14 mouse cellular contexts compared by ENCODE assay signal in genomic region chr3:116836681-116837475, GRCm38 (mm10). TPM values are rescaled to one million over a fixed set of nuclear protein-coding genes. Genes with fewer than 3 reads are reported as not detected.
DNase-seq lines count a peak whose midpoint lies in the region; ATAC-seq and TF ChIP-seq lines count a peak whose summit lies in the region.
"Had no signal": no experiment of that assay in that cellular context is flagged by ENCODE, and none has a peak within 500 bp of the region (broad histone marks: within the 10 kb centered on the region; RNA-seq: fewer than 3 reads in every experiment).

No protein-coding gene starts in this region.

- H3K4me2 ChIP-seq in forebrain, embryonic 12.5 days, result no peak overlapping the region
- no peak overlapping the region for H3K4me2 ChIP-seq in forebrain, embryonic 14.5 days (ENCODE audit: low read length)
- no peak overlapping the region for H3K4me2 ChIP-seq in midbrain, embryonic 12.5 days (replicated peaks)
- H3K4me2 ChIP-seq in midbrain, embryonic 13.5 days (replicated peaks), result no peak overlapping the region
- H3K4me2 ChIP-seq in CH12.LX (ENCODE audit: insufficient read depth, low read depth, poor library complexity, severe bottlenecking), result peak overlapping the region; percentile 22; the same call in 1 of the 2 replicates

- H3K36me3 ChIP-seq in forebrain, embryonic 12.5 days (replicated peaks), result no peaks in the 10 kb centered on the region
- H3K36me3 ChIP-seq in forebrain, embryonic 14.5 days (ENCODE audit: control insufficient read depth, insufficient read depth, low read length), result no peaks in the 10 kb centered on the region
- H3K36me3 ChIP-seq in midbrain, embryonic 12.5 days, result no peaks in the 10 kb centered on the region
- no peaks in the 10 kb centered on the region for H3K36me3 ChIP-seq in midbrain, embryonic 13.5 days
- H3K36me3 ChIP-seq in CH12.LX (replicated peaks in 1 of 2; ENCODE audit: control insufficient read depth in 1 of 2, insufficient read depth in 1 of 2, low read length in 1 of 2) (no peaks in the 10 kb centered on the region), MEL (ENCODE audit: control insufficient read depth in 1 of 2, insufficient read depth in 2 of 2, low read length in 2 of 2) (peaks cover 0 to 2% of the 10 kb centered on the region in 2 experiments; a peak in 1 of 4 replicates)
- H3K36me3 ChIP-seq: embryonic facial prominence, embryonic 15.5 days; forebrain, embryonic 10.5 days; G1E; hindbrain, embryonic 15.5 days had no signal

- TF ChIP-seq RAD21 in CH12.LX (IDR thresholded peaks at IDR 0.05; ENCODE audit: low read depth, low read length) (no peak), MEL (IDR thresholded peaks at IDR 0.05; ENCODE audit: low read depth, low read length) (no peak)

- TF ChIP-seq CTCF in CH12.LX (conservative IDR thresholded peaks at IDR 0.05 in 1 of 2, IDR thresholded peaks at IDR 0.05 in 1 of 2; ENCODE audit: low read depth in 2 of 2, low read length in 2 of 2) (no peak), MEL (IDR thresholded peaks at IDR 0.05 in 2 of 3, conservative IDR thresholded peaks at IDR 0.05 in 1 of 3; ENCODE audit: control insufficient read depth in 1 of 3, insufficient read depth in 1 of 3, low read depth in 2 of 3, low read length in 3 of 3, poor library complexity in 1 of 3, severe bottlenecking in 1 of 3) (no peak)

- H3K27me3 ChIP-seq in forebrain, embryonic 12.5 days, result no peaks in the 10 kb centered on the region
- no peaks in the 10 kb centered on the region for H3K27me3 ChIP-seq in forebrain, embryonic 14.5 days (replicated peaks; ENCODE audit: control insufficient read depth, insufficient read depth, low read length)
- no peaks in the 10 kb centered on the region for H3K27me3 ChIP-seq in midbrain, embryonic 12.5 days
- H3K27me3 ChIP-seq in midbrain, embryonic 13.5 days, result peaks cover 4% of the 10 kb centered on the region; the same call in 1 of the 2 replicates
- H3K27me3 ChIP-seq in CH12.LX (replicated peaks), result no peaks in the 10 kb centered on the region
- no peaks in the 10 kb centered on the region for H3K27me3 ChIP-seq in MEL (ENCODE audit: control insufficient read depth in 1 of 2, insufficient read depth in 2 of 2, low read length in 2 of 2)
- H3K27me3 ChIP-seq: embryonic facial prominence, embryonic 15.5 days; hindbrain, embryonic 15.5 days; Patski had no signal

- H3K4me3 ChIP-seq in forebrain, embryonic 12.5 days (replicated peaks), result no peak overlapping the region
- no peak overlapping the region for H3K4me3 ChIP-seq in forebrain, embryonic 14.5 days (ENCODE audit: low read depth, low read length)
- no peak overlapping the region for H3K4me3 ChIP-seq in midbrain, embryonic 12.5 days
- H3K4me3 ChIP-seq in midbrain, embryonic 13.5 days (replicated peaks), result no peak overlapping the region
- H3K4me3 ChIP-seq in CH12.LX (replicated peaks in 1 of 3; ENCODE audit: low read depth in 2 of 3, low read length in 2 of 3, poor library complexity in 1 of 3) (no peak overlapping the region), MEL (ENCODE audit: control insufficient read depth in 1 of 2, insufficient read depth in 1 of 2, low read depth in 2 of 2, low read length in 2 of 2) (peak overlapping the region; percentile 63 to 64)

- H3K79me2 ChIP-seq in CH12.LX (replicated peaks; ENCODE audit: control insufficient read depth, extremely low read depth, insufficient read depth, poor library complexity, severe bottlenecking), result no peaks in the 10 kb centered on the region
- H3K79me2 ChIP-seq in MEL (ENCODE audit: control insufficient read depth, insufficient read depth, low read length, poor library complexity), result no peaks in the 10 kb centered on the region

- H3K9me3 ChIP-seq in forebrain, embryonic 12.5 days, result no peaks in the 10 kb centered on the region
- H3K9me3 ChIP-seq in forebrain, embryonic 14.5 days (replicated peaks; ENCODE audit: control insufficient read depth, low read length), result no peaks in the 10 kb centered on the region
- H3K9me3 ChIP-seq in midbrain, embryonic 12.5 days, result no peaks in the 10 kb centered on the region
- no peaks in the 10 kb centered on the region for H3K9me3 ChIP-seq in midbrain, embryonic 13.5 days
- H3K9me3 ChIP-seq in CH12.LX (replicated peaks; ENCODE audit: low read length) (no peaks in the 10 kb centered on the region), MEL (replicated peaks; ENCODE audit: insufficient read depth, low read length) (no peaks in the 10 kb centered on the region)
- H3K9me3 ChIP-seq: embryonic facial prominence, embryonic 15.5 days; forebrain, embryonic 10.5 days; G1E; hindbrain, embryonic 15.5 days had no signal

- peaks cover 4% of the 10 kb centered on the region; the same call in 1 of the 2 replicates for H3K4me1 ChIP-seq in forebrain, embryonic 12.5 days
- H3K4me1 ChIP-seq in forebrain, embryonic 14.5 days (ENCODE audit: control insufficient read depth, insufficient read depth, low read length), result no peaks in the 10 kb centered on the region
- H3K4me1 ChIP-seq in midbrain, embryonic 12.5 days, result no peaks in the 10 kb centered on the region
- no peaks in the 10 kb centered on the region; the same call in 1 of the 2 replicates for H3K4me1 ChIP-seq in midbrain, embryonic 13.5 days (replicated peaks)
- H3K4me1 ChIP-seq in CH12.LX (ENCODE audit: control insufficient read depth in 1 of 2, insufficient read depth in 2 of 2) (peaks cover 2 to 6% of the 10 kb centered on the region in 2 experiments; a peak in 2 of 4 replicates), MEL (ENCODE audit: control insufficient read depth in 1 of 2, insufficient read depth in 2 of 2, low read length in 2 of 2) (no peaks in the 10 kb centered on the region; a peak in 1 of 4 replicates)
- H3K4me1 ChIP-seq: embryonic facial prominence, embryonic 15.5 days; hindbrain, embryonic 15.5 days had no signal

- no peak overlapping the region for H3K27ac ChIP-seq in forebrain, embryonic 12.5 days
- H3K27ac ChIP-seq in forebrain, embryonic 14.5 days (ENCODE audit: low read depth, low read length), result no peak overlapping the region
- no peak overlapping the region for H3K27ac ChIP-seq in midbrain, embryonic 12.5 days (replicated peaks)
- H3K27ac ChIP-seq in midbrain, embryonic 13.5 days, result no peak overlapping the region
- H3K27ac ChIP-seq in CH12.LX (ENCODE audit: insufficient read depth, low read depth) (no peak overlapping the region), MEL (ENCODE audit: control insufficient read depth, low read depth, low read length) (peak overlapping the region; percentile 2; the same call in 1 of the 2 replicates)
- H3K27ac ChIP-seq: embryonic facial prominence, embryonic 15.5 days; hindbrain, embryonic 15.5 days had no signal

- ATAC-seq in forebrain, embryonic 12.5 days (ENCODE audit: low FRiP score), result peak; percentile 24; the same call in 1 of the 2 replicates
- ATAC-seq in forebrain, embryonic 14.5 days, result no peak
- 0 out of 2 replicates have a peak, but pooled peaks have one; percentile 1 for ATAC-seq in midbrain, embryonic 12.5 days (ENCODE audit: low FRiP score, low read depth)
- ATAC-seq in midbrain, embryonic 13.5 days, result no peak

- TF ChIP-seq EP300 in CH12.LX (IDR thresholded peaks at IDR 0.05; ENCODE audit: low read length), result no peak
- no peak for TF ChIP-seq EP300 in MEL (IDR thresholded peaks at IDR 0.05; ENCODE audit: low read depth in 1 of 2, low read length in 2 of 2)

- in situ Hi-C loops in CH12.LX (cut with MboI; ENCODE audit: low pct_ligation_motif_present, low pct_unique_long_range_greater_than_20kb, low sequenced_read_pairs), result loop anchor here (10.0 to 25.0 kb wide), 2 partner anchors 92 to 500 kb away; no protein-coding TSS in a partner anchor

- no peak overlapping the region for H3K9ac ChIP-seq in forebrain, embryonic 12.5 days
- H3K9ac ChIP-seq in forebrain, embryonic 14.5 days (ENCODE audit: low read length), result no peak overlapping the region
- H3K9ac ChIP-seq in midbrain, embryonic 12.5 days (replicated peaks), result no peak overlapping the region
- H3K9ac ChIP-seq in midbrain, embryonic 13.5 days (replicated peaks), result no peak overlapping the region
- no peak overlapping the region for H3K9ac ChIP-seq in CH12.LX (ENCODE audit: insufficient read depth, low read depth)
- H3K9ac ChIP-seq in MEL (ENCODE audit: control insufficient read depth, low read depth, low read length, poor library complexity, severe bottlenecking), result peak overlapping the region; percentile 25
- H3K9ac ChIP-seq: embryonic facial prominence, embryonic 15.5 days had no signal

- TF ChIP-seq POLR2A in CH12.LX (IDR thresholded peaks at IDR 0.05; ENCODE audit: low read depth, low read length), result no peak
- no peak for TF ChIP-seq POLR2A in MEL (IDR thresholded peaks at IDR 0.05; ENCODE audit: control insufficient read depth in 1 of 2, insufficient read depth in 1 of 2, low read depth in 1 of 2, low read length in 2 of 2, poor library complexity in 1 of 2)

- dilution Hi-C loops in CH12.LX (cut with MboI; ENCODE audit: extremely low pct_ligation_motif_present, extremely low pct_unique_long_range_greater_than_20kb, low sequenced_read_pairs), result no loop called here

- WGBS in forebrain, embryonic 12.5 days, result 83% methylated on average over 23 of the region's 23 CpGs
- 85% methylated on average over 23 of the region's 23 CpGs for WGBS in forebrain, embryonic 14.5 days
- 82% methylated on average over 23 of the region's 23 CpGs for WGBS in midbrain, embryonic 12.5 days
- 85% methylated on average over 23 of the region's 23 CpGs for WGBS in midbrain, embryonic 13.5 days

- no peak for DNase-seq in forebrain, embryonic 14.5 days (ENCODE audit: low spot score)
- no peak for DNase-seq in CH12.LX (ENCODE audit: extremely low read depth)
- DNase-seq in MEL (ENCODE audit: low read depth, low spot score), result peak; percentile 81
- DNase-seq in cerebellum, adult 9-11 months, result no peak
- DNase-seq in thymus, postnatal 36 days, result no peak

RNA-seq across cellular contexts. Expression of gene Frrs1, which starts 22.4 kb away (rescaled TPM):
- polyA plus RNA-seq in forebrain, embryonic 12.5 days (2016; fragmentation: Nextera tagmentation; extraction: Ambion mirVana), result 6.3 and 6.5 TPM in 2 replicates
- 1.9 and 3.1 TPM in 2 replicates for polyA plus RNA-seq in forebrain, embryonic 14.5 days (2014; fragmentation: Nextera tagmentation; extraction: Ambion mirVana)
- 3.9 and 5.7 TPM in 2 replicates for polyA plus RNA-seq in midbrain, embryonic 12.5 days (2016; fragmentation: Nextera tagmentation; extraction: Ambion mirVana)
- polyA plus RNA-seq in midbrain, embryonic 13.5 days (2015; fragmentation: Nextera tagmentation; extraction: Ambion mirVana), result 2.6 and 3.6 TPM in 2 replicates
- 12.3 and 16.5 TPM in 2 replicates for total RNA-seq in CH12.LX (2012; rRNA removed)
- total RNA-seq in CH12.LX (2014; rRNA removed), result 11.0 and 13.1 TPM in 2 replicates
- 22.5 and 34.9 TPM in 2 replicates for polyA plus RNA-seq in CH12.LX (2012; ENCODE audit: insufficient read length, low read depth)
- 78.5 and 88.3 TPM in 2 replicates for total RNA-seq in MEL (2012; rRNA removed)
- 100 to 1,000 TPM in 1 of 2 experiments, 10 to 100 TPM in 1; 84.6 to 625 TPM for polyA plus RNA-seq in MEL (2012; ENCODE audit: insufficient read depth in 1 of 2, insufficient read length in 2 of 2, low read depth in 1 of 2, low replicate concordance in 2 of 2, missing spikeins in 1 of 2)

RNA-seq across cellular contexts. Expression of gene Agl, which starts 28.9 kb away (rescaled TPM):
- polyA plus RNA-seq in forebrain, embryonic 12.5 days (2016; fragmentation: Nextera tagmentation; extraction: Ambion mirVana), result 15.9 and 16.3 TPM in 2 replicates
- polyA plus RNA-seq in forebrain, embryonic 14.5 days (2014; fragmentation: Nextera tagmentation; extraction: Ambion mirVana), result 10.7 and 11.8 TPM in 2 replicates
- 16.1 and 17.0 TPM in 2 replicates for polyA plus RNA-seq in midbrain, embryonic 12.5 days (2016; fragmentation: Nextera tagmentation; extraction: Ambion mirVana)
- 15.3 and 17.2 TPM in 2 replicates for polyA plus RNA-seq in midbrain, embryonic 13.5 days (2015; fragmentation: Nextera tagmentation; extraction: Ambion mirVana)
- total RNA-seq in CH12.LX (2012; rRNA removed), result 3.2 and 4.7 TPM in 2 replicates
- 5.2 and 5.7 TPM in 2 replicates for total RNA-seq in CH12.LX (2014; rRNA removed)
- 5.7 and 5.8 TPM in 2 replicates for polyA plus RNA-seq in CH12.LX (2012; ENCODE audit: insufficient read length, low read depth)
- 4.6 and 5.6 TPM in 2 replicates for total RNA-seq in MEL (2012; rRNA removed)
- polyA plus RNA-seq in MEL (2012; ENCODE audit: insufficient read depth in 1 of 2, insufficient read length in 2 of 2, low read depth in 1 of 2, low replicate concordance in 2 of 2, missing spikeins in 1 of 2), result 10 to 100 TPM; 11.9 to 21.1 TPM
- polyA plus RNA-seq: erythroblast, embryonic 14.5 days had no signal

Comparison
In these comparisons a context has a peak if more than half of its experiments do, and no peak if none do; other contexts are left out.
1. ATAC-seq: peak in forebrain, embryonic 12.5 days (single experiment) and midbrain, embryonic 12.5 days (single experiment); none in forebrain, embryonic 14.5 days (single experiment) and midbrain, embryonic 13.5 days (single experiment).
2. H3K4me3 ChIP-seq: peak in MEL (2 of 2); none in forebrain, embryonic 12.5 days (single experiment), forebrain, embryonic 14.5 days (single experiment), midbrain, embryonic 12.5 days (single experiment), midbrain, embryonic 13.5 days (single experiment) and CH12.LX (0 of 3).